Mouse (Mus musculus): ENCODE results near the gene Ifna1. TPM values are rescaled to one million over a fixed set of nuclear protein-coding genes. Genes with fewer than 3 reads are reported as not detected.
A peak's percentile ranks its signal among the peaks of the same experiment; 100 is the strongest.

Ifna1 gene
- total RNA-seq, 2 experiments from 2014 or later, result not detected

- intact Hi-C loops (cut with DNase I), result no loop called here
- peak; percentile 27 for DNase-seq
These were observed 18.3 kb downstream of the Ifna1 start for GRCm38 (mm10) chr4:88867926-88868911.

DNA sequence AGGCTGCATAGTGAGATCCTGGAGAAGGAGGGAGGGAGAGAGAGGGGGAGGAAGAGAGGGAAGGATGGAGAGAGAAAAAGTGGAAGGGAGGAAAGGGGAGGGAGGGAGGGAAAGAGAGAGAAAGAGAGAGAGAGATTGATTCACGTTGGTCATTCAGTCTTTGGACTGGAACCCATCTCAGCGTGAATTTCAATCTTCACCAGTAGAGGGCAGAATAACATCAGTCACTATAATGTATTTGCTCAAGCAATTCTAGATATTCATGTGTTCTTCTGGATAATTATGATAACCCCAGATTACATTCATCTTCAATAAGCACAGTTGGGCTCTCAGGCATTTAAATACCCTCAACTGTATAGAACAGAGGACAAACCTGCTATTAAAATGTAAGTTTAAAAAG, 22.8 kb downstream of the Ifna1 start:
- intact Hi-C loops (cut with DNase I), result loop anchor here (1.0 to 5.0 kb wide), 3 partner anchors 65 to 650 kb away; no protein-coding TSS in a partner anchor
- DNase-seq, result peak in 1 of 2 experiments; percentile 12

DNA sequence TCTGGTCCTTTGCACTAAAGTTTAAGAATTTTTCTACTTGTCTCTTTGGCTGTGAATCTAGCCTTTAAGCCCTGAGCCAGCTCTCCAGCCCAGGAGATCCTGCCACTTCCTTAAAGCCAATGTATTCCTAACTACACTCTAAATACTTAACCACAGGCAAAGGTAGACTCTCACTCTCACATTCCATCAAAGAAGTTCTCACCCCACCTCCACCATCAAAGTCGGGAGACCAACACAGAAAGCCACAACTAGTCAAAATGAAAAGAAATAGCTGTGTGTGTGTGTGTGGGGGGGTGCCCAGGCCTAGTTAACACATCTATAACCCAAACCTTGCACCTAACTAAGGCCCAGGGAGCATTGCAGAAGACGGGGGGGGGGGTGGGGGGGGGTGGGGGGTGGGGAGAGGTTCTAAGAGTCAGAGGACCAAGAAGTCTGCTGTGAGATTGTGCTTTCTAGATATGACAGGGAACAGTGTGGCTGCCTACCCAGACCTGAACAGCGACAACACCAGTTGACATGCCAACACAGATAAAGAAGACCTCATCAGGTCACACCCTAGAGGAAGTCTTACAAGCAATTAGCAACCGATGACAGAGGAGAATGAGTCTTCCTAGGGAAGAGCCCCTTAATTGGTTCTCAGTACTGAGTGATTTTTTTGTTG, 25.7 kb downstream of the Ifna1 start:
- DNase-seq, result no peak
- intact Hi-C loops (cut with DNase I), result no loop called here

DNA sequence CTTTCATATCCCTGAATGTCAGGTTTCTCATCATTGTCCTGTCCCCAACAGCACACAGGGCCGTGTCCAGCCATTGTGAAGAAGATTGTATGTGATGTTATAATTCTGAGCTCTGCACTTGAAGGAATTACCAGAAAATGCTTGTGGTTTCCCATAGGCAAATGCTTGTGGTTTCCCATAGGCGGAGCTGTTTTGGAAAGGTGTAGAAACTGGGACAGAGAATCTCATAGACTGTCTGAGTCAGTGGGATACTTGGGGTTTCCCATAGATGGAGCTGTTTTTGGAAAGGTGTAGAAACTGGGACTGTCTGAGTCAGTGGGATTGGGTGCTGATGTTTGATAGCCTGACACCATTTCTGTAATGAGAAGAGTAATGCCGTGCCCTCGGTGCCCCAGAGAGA, 26.6 kb downstream of the Ifna1 start:
- no peak for DNase-seq
- intact Hi-C loops (cut with DNase I), result no loop called here

DNA sequence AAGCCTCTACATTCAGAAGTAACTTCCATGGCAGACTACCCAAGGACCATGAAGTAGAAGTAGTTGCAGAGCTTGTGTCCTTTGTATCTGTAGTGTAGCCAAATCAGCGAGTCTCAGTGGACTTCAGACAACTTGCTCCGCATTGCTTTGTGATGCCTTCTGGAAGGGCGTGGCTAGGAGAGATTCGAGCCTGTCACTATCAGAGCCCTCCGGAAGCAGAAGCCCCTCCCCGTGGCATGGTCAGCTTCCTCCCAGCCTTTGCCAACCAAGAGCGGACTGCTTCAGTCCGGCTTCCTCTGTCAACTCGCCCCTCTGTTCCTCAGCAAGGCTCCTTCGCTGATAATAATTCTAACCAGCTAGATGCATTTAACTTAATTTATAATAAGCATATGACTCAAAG, 28.4 kb downstream of the Ifna1 start:
- intact Hi-C loops (cut with DNase I), result no loop called here

DNA sequence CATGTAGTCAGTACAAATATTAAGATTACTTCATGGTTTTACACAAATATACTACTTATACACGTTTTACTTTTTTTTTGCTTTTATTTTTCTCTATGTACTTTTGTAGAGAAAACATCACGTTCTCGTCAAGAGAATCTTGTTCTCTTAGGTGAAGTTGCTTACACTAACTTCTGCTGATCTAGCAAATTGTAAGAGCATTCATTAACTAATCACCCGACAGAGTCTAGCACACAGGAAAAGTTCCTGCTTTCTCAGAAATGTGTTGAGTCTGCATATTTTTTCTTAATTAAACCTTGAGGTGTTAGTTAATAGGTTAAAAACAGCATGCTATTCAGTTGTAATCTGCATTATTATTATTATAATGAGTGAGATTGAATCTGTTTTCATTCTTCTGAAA, 28.9 kb downstream of the Ifna1 start:
- intact Hi-C loops (cut with DNase I), result no loop called here

More for the DNA sequence above, 28.4 kb downstream of the Ifna1 start:
- no peak for DNase-seq

GRCm38 (mm10) chr4:88880101-88880500, 30.2 kb downstream of the Ifna1 start, which contains the start of gene Ifne:
Gene Ifne (minus strand): TSS chr4:88880201.
- intact Hi-C loops (cut with DNase I), result no loop called here

More for the DNA sequence above, 28.9 kb downstream of the Ifna1 start:
- DNase-seq, result no peak

GRCm38 (mm10) chr4:88888236-88888635, 38.3 kb downstream of the Ifna1 start:
- intact Hi-C loops (cut with DNase I), result no loop called here
- no peak for DNase-seq

More at GRCm38 (mm10) chr4:88880101-88880500, 30.2 kb downstream of the Ifna1 start, which contains the start of gene Ifne:
- no peak for DNase-seq

DNA sequence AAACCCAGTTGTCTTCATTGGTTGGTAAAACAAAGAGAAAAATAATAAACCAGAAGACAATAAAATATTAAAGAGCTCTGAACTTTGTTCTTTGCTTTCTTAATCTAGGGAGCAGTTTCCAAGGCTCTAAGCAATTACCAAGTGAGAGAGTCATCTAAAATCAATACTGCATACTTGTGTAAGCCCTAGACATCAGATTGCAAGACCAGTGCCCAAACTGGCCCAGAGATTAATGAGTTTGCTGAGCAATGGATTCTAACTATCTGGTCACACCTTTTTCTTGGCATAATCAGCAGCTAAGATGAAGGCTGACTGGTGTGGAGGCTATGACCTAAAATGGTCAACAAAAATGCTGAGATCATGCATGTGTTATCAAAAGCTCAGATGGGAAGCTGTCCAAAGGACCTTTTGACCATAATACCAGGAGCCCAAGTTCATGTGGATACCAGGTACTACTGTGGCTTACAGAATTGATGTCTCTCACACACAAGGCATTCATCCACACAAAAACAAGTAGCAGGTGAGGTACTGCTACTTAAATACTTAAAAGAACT, 43.4 kb downstream of the Ifna1 start:
- intact Hi-C loops (cut with DNase I), result no loop called here
- DNase-seq, result no peak

Other genes starting within 250 kb of the Ifna1 start
- gene Ifna12, start 246.7 kb upstream of the Ifna1 start, total RNA-seq (2021), result not detected
- not detected for gene C87499, start 215.7 kb upstream of the Ifna1 start, total RNA-seq (2021)
- gene Ifna13, start 205.6 kb upstream of the Ifna1 start, total RNA-seq (2021), result not detected
- not detected for gene Ifna16, start 173.2 kb upstream of the Ifna1 start, total RNA-seq (2021)
- not detected for gene Ifna2, start 166.2 kb upstream of the Ifna1 start, total RNA-seq (2021)
- gene Ifnab, start 158.7 kb upstream of the Ifna1 start, total RNA-seq (2021), result not detected
- under 1 TPM; 0.39 to 0.43 TPM for gene Gm26566, start 128.3 kb upstream of the Ifna1 start, total RNA-seq (2021)
- 10 to 100 TPM; 69.3 to 71.1 TPM for gene Klhl9, start 127.6 kb upstream of the Ifna1 start, total RNA-seq (2021)
- gene Gm13271, start 95.2 kb upstream of the Ifna1 start, total RNA-seq (2021), result not detected
- not detected for gene Gm13283, start 90.0 kb upstream of the Ifna1 start, total RNA-seq (2021)
- not detected for gene Gm13290, start 76.3 kb upstream of the Ifna1 start, total RNA-seq (2021)
- not detected for gene Gm13289, start 73.2 kb upstream of the Ifna1 start, total RNA-seq (2021)
- not detected for gene Gm13272, start 70.2 kb upstream of the Ifna1 start, total RNA-seq (2021)
- not detected for gene Ifnz, start 68.0 kb upstream of the Ifna1 start, total RNA-seq (2021)
- not detected for gene Gm13276, start 64.4 kb upstream of the Ifna1 start, total RNA-seq (2021)
- not detected for gene Gm13277, start 61.5 kb upstream of the Ifna1 start, total RNA-seq (2021)
- not detected for gene Gm13278, start 58.5 kb upstream of the Ifna1 start, total RNA-seq (2021)
- not detected for gene Gm13275, start 55.6 kb upstream of the Ifna1 start, total RNA-seq (2021)
- gene Gm13279, start 52.7 kb upstream of the Ifna1 start, total RNA-seq (2021), result not detected
- under 1 TPM; 0.19 TPM for gene Gm13285, start 50.4 kb upstream of the Ifna1 start, total RNA-seq (2021)
- gene Gm13287, start 46.8 kb upstream of the Ifna1 start, total RNA-seq (2021), result not detected
- not detected for gene Gm13288, start 44.6 kb upstream of the Ifna1 start, total RNA-seq (2021)
- gene Ifna7, start 33.9 kb upstream of the Ifna1 start, total RNA-seq (2021), result not detected
- not detected for gene Ifna11, start 30.1 kb upstream of the Ifna1 start, total RNA-seq (2021)
- gene Ifna6, start 22.7 kb upstream of the Ifna1 start, total RNA-seq (2021), result not detected
- gene Ifna5, start 14.6 kb upstream of the Ifna1 start, total RNA-seq (2021), result not detected
- not detected for gene Ifna4, start 8.2 kb upstream of the Ifna1 start, total RNA-seq (2021)
- not detected for gene Ifne, start 30.1 kb downstream of the Ifna1 start, total RNA-seq (2021)